Mouse (Mus musculus): ENCODE results near the gene Akp3.

The Akp3 gene

DNA sequence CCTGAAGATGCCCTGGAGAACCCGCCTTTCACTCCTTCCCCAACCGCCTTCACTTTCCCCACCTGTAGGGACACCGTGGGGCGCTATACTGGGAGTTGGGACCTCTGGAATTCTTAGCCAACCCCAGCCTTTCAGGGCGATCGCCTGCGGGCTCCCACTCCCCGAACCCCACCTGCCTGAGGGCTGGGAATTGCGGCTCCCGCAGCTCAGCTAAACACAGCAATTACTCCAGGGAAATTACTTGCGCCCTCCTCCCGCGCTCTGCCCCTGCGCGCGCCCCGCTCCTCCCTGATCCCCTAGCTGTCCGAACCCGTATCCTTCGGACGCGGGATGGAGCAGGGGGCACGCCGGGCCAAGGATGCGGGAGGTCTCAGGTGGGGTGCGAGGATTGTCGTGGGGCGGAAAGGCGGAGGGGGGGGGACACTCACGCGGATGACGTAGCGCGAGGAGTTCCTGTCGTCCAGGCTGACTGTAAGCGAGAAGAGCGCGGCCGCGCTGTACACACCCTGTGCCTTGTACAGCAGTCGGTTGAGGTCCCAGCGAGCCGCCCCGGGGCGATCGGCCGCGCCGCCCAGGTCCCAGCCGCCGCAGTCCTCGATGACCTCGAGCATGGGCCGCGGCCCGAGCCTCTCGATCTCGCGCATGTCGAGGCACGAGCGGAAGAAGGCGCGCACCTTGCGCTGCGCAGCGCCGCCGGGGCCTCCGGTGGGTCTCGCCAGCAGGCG lies 29.2 kb downstream of the Akp3 start:
- no peak for DNase-seq (ENCODE audit: inconsistent age in 2 of 2, low spot score in 1 of 2)

GRCm38 (mm10) chr1:87154501-87155120 lies 29.8 kb downstream of the Akp3 start:
- no peak for DNase-seq (ENCODE audit: inconsistent age in 2 of 2, low spot score in 1 of 2)

GRCm38 (mm10) chr1:87155531-87156198 lies 30.9 kb downstream of the Akp3 start:
- no peak for DNase-seq (ENCODE audit: inconsistent age in 2 of 2, low spot score in 1 of 2)

DNA sequence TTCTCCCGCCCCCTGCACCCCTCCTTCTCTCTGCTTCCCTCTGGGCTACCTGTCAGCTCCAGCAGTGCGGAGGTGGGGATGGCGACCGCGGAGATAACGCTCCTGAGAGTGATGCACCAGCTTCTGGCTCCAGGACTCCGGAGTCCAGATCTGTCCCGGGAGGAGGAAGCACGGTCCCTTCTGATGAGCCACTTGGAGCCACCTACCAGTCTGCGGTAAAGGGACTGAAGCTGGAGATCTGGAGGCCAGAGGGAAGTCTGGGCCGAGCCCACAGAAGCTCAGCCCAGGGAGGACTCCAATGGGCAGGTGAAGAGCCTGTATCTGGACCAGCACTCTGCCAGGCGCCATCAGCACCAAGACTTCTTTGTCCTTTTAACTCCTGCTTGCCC lies 31.4 kb downstream of the Akp3 start, which contains the start of gene Ecel1:
Ecel1 (minus strand) TSS at position 323 of the 389 bp plus-strand sequence.
- DNase-seq (ENCODE audit: inconsistent age in 2 of 2, low spot score in 1 of 2) = no peak

- peak; percentile 48 to 78 for DNase-seq (ENCODE audit: inconsistent age in 2 of 2, low spot score in 1 of 2)
Measured at GRCm38 (mm10) chr1:87159396-87159795, 34.6 kb downstream of the Akp3 start.

GRCm38 (mm10) chr1:87164164-87164795 lies 39.5 kb downstream of the Akp3 start:
- DNase-seq (ENCODE audit: inconsistent age in 2 of 2, low spot score in 1 of 2) = no peak

DNA sequence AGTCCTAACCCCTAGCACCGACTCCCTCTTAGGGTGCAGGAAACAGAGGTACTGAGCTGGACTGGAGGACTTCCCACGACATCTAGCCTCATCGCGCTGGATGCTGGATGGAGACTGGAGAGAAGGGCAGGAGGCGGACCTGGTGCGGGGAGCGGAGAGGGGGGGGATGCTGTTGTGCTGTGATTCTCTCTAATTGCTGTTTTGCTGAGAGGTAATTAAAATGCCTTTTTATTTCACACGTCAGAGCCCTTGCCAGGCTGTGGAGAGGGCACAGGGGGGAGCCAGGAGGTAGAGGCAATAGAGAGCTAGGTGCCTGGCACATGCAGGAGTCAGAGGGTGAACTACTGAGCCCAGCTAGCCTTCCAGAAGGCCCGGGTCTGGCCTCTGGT lies 40.0 kb downstream of the Akp3 start:
- no peak for DNase-seq (ENCODE audit: inconsistent age in 2 of 2, low spot score in 1 of 2)

- DNase-seq (ENCODE audit: inconsistent age in 2 of 2, low spot score in 1 of 2) = no peak
Measured at GRCm38 (mm10) chr1:87170458-87170857, 45.7 kb downstream of the Akp3 start.

DNA sequence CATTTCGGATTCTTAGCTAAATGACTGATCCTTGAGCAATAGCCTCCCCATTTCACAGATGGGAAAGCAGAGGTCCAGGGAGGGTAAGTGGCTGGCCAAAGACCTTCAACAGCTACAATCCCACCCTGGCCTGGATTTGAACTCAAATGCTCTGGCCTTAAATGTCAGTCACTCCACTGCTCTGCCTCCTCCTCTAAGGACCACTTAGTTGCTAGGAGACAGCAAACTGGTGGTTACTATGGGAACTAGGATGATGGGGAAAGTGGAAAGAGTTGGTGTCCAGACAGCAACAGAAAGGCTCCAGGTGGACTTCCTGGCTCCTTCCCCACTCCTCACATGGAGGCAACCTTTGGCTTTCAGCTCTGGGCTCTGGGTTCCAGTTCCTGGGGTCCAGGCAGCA lies 46.5 kb downstream of the Akp3 start:
- DNase-seq (ENCODE audit: inconsistent age in 2 of 2, low spot score in 1 of 2) = no peak

DNA sequence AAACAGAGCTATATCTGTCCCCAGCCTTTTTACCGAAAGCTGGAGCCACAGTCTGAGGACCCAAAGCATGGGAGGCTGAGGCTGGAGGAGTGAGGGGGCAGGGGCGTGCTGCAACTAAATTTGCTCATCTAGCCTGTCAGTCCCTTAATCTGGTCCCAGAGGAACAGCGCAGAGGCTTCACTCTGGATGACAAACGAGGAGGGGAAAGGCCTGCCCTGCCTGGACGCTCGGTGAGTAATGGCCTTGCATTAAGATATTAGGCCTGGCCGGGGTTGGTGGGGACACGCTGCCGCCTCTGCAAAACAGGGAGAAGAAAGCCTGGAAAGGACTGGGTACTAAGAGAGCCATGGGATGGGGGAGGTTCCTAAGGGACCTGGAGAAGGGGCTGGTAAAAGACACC lies 47.5 kb downstream of the Akp3 start:
- DNase-seq (ENCODE audit: inconsistent age in 2 of 2, low spot score in 1 of 2) = peak; percentile 52 to 75

GRCm38 (mm10) chr1:87174006-87174955 lies 49.5 kb downstream of the Akp3 start:
- peak; percentile 75 to 89 for DNase-seq (ENCODE audit: inconsistent age in 2 of 2, low spot score in 1 of 2)

- DNase-seq (ENCODE audit: inconsistent age in 2 of 2, low spot score in 1 of 2) = peak; percentile 52 to 71
Measured at GRCm38 (mm10) chr1:87175852-87176292, 51.1 kb downstream of the Akp3 start.
